Mouse (Mus musculus): Measurements from ENCODE around the gene S1pr5.

DNA sequence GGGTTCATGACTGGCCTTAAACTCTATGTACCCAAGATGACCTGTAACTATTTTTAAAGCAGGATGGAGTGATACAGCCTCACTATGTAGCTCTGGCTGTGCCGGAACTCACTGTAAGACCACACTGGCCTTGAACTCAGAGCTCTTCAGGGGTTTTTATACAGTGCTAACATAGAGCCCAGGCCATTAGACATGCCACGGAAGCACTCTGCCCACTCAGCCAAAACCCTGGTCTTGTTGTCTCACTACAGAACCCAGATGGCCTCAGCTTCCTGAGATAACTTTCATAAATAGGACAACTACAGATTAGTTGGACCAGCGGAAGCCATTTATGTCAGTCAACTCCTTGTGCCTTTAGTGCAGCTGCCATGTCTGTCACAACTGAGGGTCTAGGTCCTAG is 26.1 kb upstream of the S1pr5 start:
- TF ChIP-seq CTCF (IDR thresholded peaks at IDR 0.05; ENCODE audit: low read depth), result no peak
- TF ChIP-seq EP300 (optimal IDR thresholded peaks at IDR 0.05), result no peak

All from stomach, postnatal 0 days (tissue).